Mouse (Mus musculus): Measurements from ENCODE around the gene Hcn2. TPM values are rescaled to one million over a fixed set of nuclear protein-coding genes. Genes with fewer than 3 reads are reported as not detected.

Gene Hcn2
- polyA plus RNA-seq, 1 experiment from 2014 or later: 0.22 TPM

DNA sequence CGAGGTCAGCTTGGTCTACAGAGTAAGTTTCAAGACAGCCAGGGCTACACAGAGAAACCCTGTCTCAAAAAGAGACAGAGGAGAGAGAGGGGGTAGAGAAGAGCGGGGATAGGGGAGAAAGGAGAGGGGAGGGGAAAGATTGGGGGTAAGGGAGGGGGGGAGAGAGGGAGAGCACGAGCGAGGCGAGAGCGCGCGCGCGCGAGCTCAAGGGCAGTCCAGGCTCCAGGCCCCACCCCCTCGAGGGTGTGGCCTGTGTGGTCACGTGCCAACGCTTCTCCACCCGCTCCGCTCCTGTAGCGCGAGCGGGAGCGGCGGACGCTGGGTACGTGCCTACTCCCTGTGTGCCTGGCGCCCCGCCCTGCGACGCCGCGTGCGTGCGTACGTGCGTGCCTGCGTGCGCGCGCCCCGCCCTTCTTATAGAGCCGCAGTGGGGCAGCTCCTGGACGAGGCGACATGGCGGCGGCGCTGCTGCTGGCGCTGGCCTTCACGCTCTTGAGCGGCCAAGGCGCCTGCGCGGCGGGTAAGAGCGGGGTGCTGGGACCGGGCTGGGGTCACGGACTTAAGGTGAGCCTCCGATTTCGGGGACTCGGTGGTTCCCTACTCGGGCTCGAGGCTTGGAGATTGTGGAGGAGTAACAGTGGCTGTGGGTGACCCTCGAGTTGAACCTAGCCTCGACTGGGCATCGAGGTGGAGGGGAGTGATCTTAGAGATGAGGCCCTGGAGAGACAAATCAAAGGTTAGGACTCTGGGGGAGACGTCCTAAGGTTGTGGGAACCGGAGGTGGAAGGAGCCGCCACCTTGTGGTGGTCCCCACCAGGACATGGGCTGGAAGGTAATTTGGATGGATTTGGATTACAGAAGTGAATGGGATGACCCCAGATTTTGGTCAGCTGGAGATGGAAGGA, 12.1 kb upstream of the Hcn2 start, which contains the start of gene Bsg:
Gene Bsg, plus strand, starts transcription at position 427 of the 905 bp plus-strand sequence.
- no peaks in the 10 kb centered on the region for H3K27me3 ChIP-seq (ENCODE audit: control insufficient read depth, insufficient read depth, low read length)
- H3K27ac ChIP-seq (ENCODE audit: low read depth, low read length): peak within 1 kb of the TSS; percentile 8; the same call in 1 of the 2 replicates
- ATAC-seq (ENCODE audit: low FRiP score): peak; percentile 97
- DNase-seq (ENCODE audit: low spot score, missing footprints): peak; percentile 100
- peaks cover 4% of the 10 kb centered on the region; the same call in 1 of the 2 replicates for H3K36me3 ChIP-seq (ENCODE audit: control insufficient read depth, insufficient read depth, low read length)
- H3K4me3 ChIP-seq (ENCODE audit: low read depth, low read length): peak within 1 kb of the TSS; percentile 52
- 2% methylated on average over 47 of the region's 65 CpGs for WGBS
- peak within 1 kb of the TSS; percentile 72 for H3K9ac ChIP-seq (ENCODE audit: low read length)
- peaks cover 21% of the 10 kb centered on the region for H3K4me1 ChIP-seq (ENCODE audit: control insufficient read depth, insufficient read depth, low read length)
- peak within 1 kb of the TSS; percentile 99 for H3K4me2 ChIP-seq
- H3K9me3 ChIP-seq (ENCODE audit: control insufficient read depth, low read length): no peaks in the 10 kb centered on the region

DNA sequence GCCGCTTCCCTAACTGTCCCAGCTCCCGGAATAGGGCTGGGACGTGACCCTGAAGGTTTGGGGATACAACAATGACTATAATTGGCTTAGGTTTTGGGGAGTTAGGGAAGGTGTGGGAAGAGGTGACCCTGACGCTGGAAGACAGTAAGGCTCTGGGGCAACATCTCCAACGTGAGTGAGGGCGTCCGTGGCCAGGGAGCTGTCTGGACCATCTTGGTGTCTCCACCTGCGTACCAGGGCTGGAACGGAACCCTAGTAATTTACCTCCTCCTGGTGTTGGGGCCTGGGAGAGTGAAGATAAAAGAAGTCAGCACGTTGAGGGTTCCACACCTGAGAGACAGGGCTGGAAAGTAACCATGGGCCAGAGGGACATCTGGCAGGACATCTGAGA, 11.5 kb upstream of the Hcn2 start:
- H3K27ac ChIP-seq (ENCODE audit: low read depth, low read length): peak overlapping the region; percentile 8; the same call in 1 of the 2 replicates
- peak overlapping the region; percentile 52 for H3K4me3 ChIP-seq (ENCODE audit: low read depth, low read length)
- H3K4me1 ChIP-seq (ENCODE audit: control insufficient read depth, insufficient read depth, low read length): peaks cover 21% of the 10 kb centered on the region
- no peaks in the 10 kb centered on the region for H3K27me3 ChIP-seq (ENCODE audit: control insufficient read depth, insufficient read depth, low read length)
- peak overlapping the region; percentile 72 for H3K9ac ChIP-seq (ENCODE audit: low read length)
- ATAC-seq (ENCODE audit: low FRiP score) (0 out of 2 replicates have a peak, but pooled peaks have one; percentile 0), DNase-seq (ENCODE audit: low spot score, missing footprints) (no peak)
- no peaks in the 10 kb centered on the region for H3K9me3 ChIP-seq (ENCODE audit: control insufficient read depth, low read length)
- H3K4me2 ChIP-seq: peak overlapping the region; percentile 99
- peaks cover 6% of the 10 kb centered on the region; the same call in 1 of the 2 replicates for H3K36me3 ChIP-seq (ENCODE audit: control insufficient read depth, insufficient read depth, low read length)
- WGBS: 6% methylated on average over 10 of the region's 10 CpGs

DNA sequence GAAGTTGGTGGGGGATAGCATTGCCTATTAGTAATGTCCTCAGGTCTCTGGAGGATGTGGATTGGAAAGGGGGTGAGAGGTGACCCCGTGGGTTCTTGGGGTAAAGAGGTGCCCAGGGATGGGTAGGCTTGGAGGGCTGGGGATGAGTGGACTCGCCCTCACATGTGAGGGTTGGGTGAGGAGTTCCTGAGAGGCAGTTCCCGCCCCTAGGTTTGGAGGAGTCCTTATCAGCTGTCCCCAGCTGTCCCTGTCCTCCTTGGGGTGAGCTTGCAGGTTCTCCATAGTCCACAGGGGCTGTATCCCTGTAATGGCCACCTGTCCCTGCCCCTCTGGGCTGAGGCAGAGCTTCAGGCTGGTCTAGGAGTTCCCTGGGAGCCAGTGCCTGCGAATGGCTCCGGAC, 10.5 kb upstream of the Hcn2 start:
- Histone ChIP-seq H3K4me2 (peak overlapping the region; percentile 99), H3K27ac (ENCODE audit: low read depth, low read length) (no peak overlapping the region), H3K27me3 (ENCODE audit: control insufficient read depth, insufficient read depth, low read length) (no peaks in the 10 kb centered on the region), H3K36me3 (ENCODE audit: control insufficient read depth, insufficient read depth, low read length) (peaks cover 12% of the 10 kb centered on the region), H3K4me3 (ENCODE audit: low read depth, low read length) (peak overlapping the region; percentile 52; the same call in 1 of the 2 replicates), H3K9me3 (ENCODE audit: control insufficient read depth, low read length) (no peaks in the 10 kb centered on the region), H3K9ac (ENCODE audit: low read length) (peak overlapping the region; percentile 72), H3K4me1 (ENCODE audit: control insufficient read depth, insufficient read depth, low read length) (peaks cover 21% of the 10 kb centered on the region)
- DNase-seq (ENCODE audit: low spot score, missing footprints) (no peak), ATAC-seq (ENCODE audit: low FRiP score) (no peak)
- WGBS: 74% methylated on average over 5 of the region's 5 CpGs

DNA sequence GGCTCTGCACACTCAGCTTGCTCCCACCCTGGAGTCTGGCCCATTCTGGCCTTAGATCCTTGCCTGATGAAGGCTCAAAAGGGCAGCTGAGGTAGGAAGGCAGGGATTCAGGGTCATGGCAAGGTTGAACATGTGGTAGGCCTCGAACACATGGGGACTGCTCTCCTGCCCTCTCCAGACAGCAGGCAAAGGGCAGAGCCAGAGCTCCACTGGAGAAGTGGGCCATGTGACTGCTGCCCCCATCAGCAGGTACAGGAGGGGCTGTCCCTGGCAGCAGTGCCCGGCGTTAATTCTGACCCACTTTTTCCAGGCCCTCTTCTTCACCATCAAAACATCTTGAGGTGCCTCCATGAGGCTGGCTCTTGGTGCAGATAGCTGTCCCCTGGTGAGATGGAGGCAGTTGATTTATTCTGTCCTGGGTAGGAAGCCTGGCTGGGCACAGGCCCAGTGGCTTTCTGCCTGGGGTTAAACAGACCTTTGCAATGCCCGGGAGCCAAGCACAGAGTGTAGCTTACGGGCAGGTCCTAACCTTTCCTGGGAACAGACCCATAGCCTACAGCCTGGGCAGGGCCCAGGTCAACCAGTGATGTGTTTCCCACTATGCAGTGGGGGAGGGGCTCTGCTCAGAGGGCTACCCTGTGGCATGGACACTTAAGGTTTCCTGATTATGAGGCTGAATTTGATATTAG, 9.9 kb upstream of the Hcn2 start:
- DNase-seq (ENCODE audit: low spot score, missing footprints): no peak
- peaks cover 21% of the 10 kb centered on the region for H3K4me1 ChIP-seq (ENCODE audit: control insufficient read depth, insufficient read depth, low read length)
- H3K4me3 ChIP-seq (ENCODE audit: low read depth, low read length): peak overlapping the region; percentile 7; the same call in 1 of the 2 replicates
- no peak for ATAC-seq (ENCODE audit: low FRiP score)
- no peaks in the 10 kb centered on the region for H3K9me3 ChIP-seq (ENCODE audit: control insufficient read depth, low read length)
- 90% methylated on average over 5 of the region's 5 CpGs for WGBS
- H3K27ac ChIP-seq (ENCODE audit: low read depth, low read length): no peak overlapping the region
- peak overlapping the region; percentile 99 for H3K4me2 ChIP-seq
- no peaks in the 10 kb centered on the region for H3K27me3 ChIP-seq (ENCODE audit: control insufficient read depth, insufficient read depth, low read length)
- peaks cover 17% of the 10 kb centered on the region for H3K36me3 ChIP-seq (ENCODE audit: control insufficient read depth, insufficient read depth, low read length)
- no peak overlapping the region; the same call in 1 of the 2 replicates for H3K9ac ChIP-seq (ENCODE audit: low read length)

DNA sequence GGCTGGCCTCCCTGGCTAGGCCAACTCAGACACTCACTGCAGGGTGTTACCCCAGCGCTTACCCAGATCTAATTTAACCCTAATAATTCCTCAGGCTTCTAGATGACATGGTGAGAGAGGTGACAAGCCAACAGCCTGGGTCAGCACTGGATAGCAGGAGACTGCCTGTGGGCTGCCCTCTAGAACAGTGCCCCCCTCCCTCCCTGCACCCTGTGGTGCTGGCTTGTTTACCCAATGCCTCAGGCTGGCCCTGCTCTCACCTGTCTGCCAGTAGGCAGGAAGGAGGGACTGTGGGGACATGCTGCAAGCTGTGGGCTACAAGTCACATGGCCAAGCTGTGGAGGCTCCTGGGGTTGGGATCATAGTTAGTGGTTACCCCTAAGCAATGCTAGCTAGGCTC, 9.3 kb upstream of the Hcn2 start:
- ATAC-seq (ENCODE audit: low FRiP score): no peak
- no peak overlapping the region for H3K27ac ChIP-seq (ENCODE audit: low read depth, low read length)
- H3K9ac ChIP-seq (ENCODE audit: low read length): no peak overlapping the region; the same call in 1 of the 2 replicates
- no peaks in the 10 kb centered on the region for H3K27me3 ChIP-seq (ENCODE audit: control insufficient read depth, insufficient read depth, low read length)
- no peak for DNase-seq (ENCODE audit: low spot score, missing footprints)
- H3K4me1 ChIP-seq (ENCODE audit: control insufficient read depth, insufficient read depth, low read length): peaks cover 21% of the 10 kb centered on the region
- H3K4me2 ChIP-seq: peak overlapping the region; percentile 99; the same call in 1 of the 2 replicates
- no peaks in the 10 kb centered on the region for H3K9me3 ChIP-seq (ENCODE audit: control insufficient read depth, low read length)
- H3K4me3 ChIP-seq (ENCODE audit: low read depth, low read length): no peak overlapping the region
- H3K36me3 ChIP-seq (ENCODE audit: control insufficient read depth, insufficient read depth, low read length): peaks cover 21% of the 10 kb centered on the region
- 71% methylated on average over 1 of the region's 1 CpGs for WGBS

DNA sequence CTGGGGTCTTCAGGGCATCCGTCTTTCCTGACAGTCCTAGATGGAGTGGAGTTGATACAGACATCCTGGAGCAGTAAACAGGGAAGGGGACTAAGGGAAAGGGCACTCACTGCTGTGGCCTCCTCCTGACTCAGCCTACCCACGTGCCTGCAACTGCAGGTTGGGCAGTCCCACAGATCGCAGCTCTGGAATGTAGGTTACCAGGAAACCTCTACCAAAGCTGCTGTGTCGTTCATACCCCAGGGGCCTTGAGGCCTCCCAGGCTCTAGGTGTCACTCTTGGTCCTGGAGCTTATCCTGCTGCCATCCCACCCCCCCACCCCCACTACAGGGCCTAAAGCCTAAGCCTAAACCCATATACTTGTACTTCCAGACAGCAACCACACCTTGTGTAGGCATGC, 8.7 kb upstream of the Hcn2 start:
- H3K36me3 ChIP-seq (ENCODE audit: control insufficient read depth, insufficient read depth, low read length): peaks cover 21% of the 10 kb centered on the region
- 67% methylated on average over 4 of the region's 4 CpGs for WGBS
- H3K4me3 ChIP-seq (ENCODE audit: low read depth, low read length): no peak overlapping the region
- ATAC-seq (ENCODE audit: low FRiP score): no peak
- DNase-seq (ENCODE audit: low spot score, missing footprints): no peak
- no peaks in the 10 kb centered on the region for H3K9me3 ChIP-seq (ENCODE audit: control insufficient read depth, low read length)
- no peak overlapping the region for H3K4me2 ChIP-seq
- H3K27me3 ChIP-seq (ENCODE audit: control insufficient read depth, insufficient read depth, low read length): no peaks in the 10 kb centered on the region
- no peak overlapping the region for H3K9ac ChIP-seq (ENCODE audit: low read length)
- no peak overlapping the region for H3K27ac ChIP-seq (ENCODE audit: low read depth, low read length)
- peaks cover 21% of the 10 kb centered on the region for H3K4me1 ChIP-seq (ENCODE audit: control insufficient read depth, insufficient read depth, low read length)

DNA sequence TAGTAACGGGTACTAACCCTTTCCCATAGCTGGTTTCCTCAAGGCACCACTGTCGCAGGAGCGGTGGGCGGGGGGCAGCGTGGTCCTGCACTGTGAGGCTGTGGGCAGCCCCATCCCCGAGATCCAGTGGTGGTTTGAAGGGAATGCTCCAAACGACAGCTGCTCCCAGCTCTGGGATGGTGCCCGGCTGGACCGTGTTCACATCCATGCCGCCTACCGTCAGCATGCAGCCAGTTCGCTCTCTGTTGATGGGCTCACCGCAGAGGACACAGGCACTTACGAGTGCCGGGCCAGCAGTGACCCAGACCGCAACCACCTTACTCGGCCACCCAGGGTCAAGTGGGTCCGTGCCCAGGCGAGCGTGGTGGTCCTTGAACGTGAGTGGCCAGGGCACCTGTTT, 7.8 kb upstream of the Hcn2 start:
- peaks cover 21% of the 10 kb centered on the region for H3K36me3 ChIP-seq (ENCODE audit: control insufficient read depth, insufficient read depth, low read length)
- 90% methylated on average over 21 of the region's 21 CpGs for WGBS
- H3K9ac ChIP-seq (ENCODE audit: low read length): no peak overlapping the region

DNA sequence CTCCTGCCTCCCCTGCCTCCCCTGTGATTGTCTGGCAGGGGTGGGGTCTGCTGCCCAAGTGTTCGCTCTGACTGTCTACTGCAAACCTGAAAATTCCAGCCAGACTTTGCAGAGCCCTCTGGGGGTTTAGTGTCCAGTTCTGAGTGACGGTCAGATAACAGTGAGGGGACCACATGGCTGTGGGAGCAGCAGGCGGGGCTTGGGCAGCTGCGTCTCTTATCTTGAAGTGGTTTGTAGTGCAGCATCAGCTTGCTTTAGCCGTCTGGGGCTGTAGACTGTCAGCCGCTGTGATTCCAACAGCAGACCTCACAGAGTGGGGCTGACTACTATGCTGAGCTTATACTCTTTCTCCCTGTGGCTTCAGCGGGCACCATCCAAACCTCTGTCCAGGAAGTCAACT, 7.1 kb upstream of the Hcn2 start:
- Histone ChIP-seq H3K9ac (ENCODE audit: low read length) (no peak overlapping the region), H3K4me2 (no peak overlapping the region), H3K27me3 (ENCODE audit: control insufficient read depth, insufficient read depth, low read length) (no peaks in the 10 kb centered on the region; the same call in 1 of the 2 replicates), H3K27ac (ENCODE audit: low read depth, low read length) (no peak overlapping the region), H3K9me3 (ENCODE audit: control insufficient read depth, low read length) (no peaks in the 10 kb centered on the region), H3K4me1 (ENCODE audit: control insufficient read depth, insufficient read depth, low read length) (peaks cover 21% of the 10 kb centered on the region), H3K4me3 (ENCODE audit: low read depth, low read length) (no peak overlapping the region), H3K36me3 (ENCODE audit: control insufficient read depth, insufficient read depth, low read length) (peaks cover 21% of the 10 kb centered on the region)
- ATAC-seq (ENCODE audit: low FRiP score): no peak
- no peak for DNase-seq (ENCODE audit: low spot score, missing footprints)
- 84% methylated on average over 7 of the region's 7 CpGs for WGBS

More for the DNA sequence above, 7.8 kb upstream of the Hcn2 start:
- peaks cover 21% of the 10 kb centered on the region for H3K4me1 ChIP-seq (ENCODE audit: control insufficient read depth, insufficient read depth, low read length)
- no peaks in the 10 kb centered on the region for H3K9me3 ChIP-seq (ENCODE audit: control insufficient read depth, low read length)
- H3K27ac ChIP-seq (ENCODE audit: low read depth, low read length): no peak overlapping the region
- H3K27me3 ChIP-seq (ENCODE audit: control insufficient read depth, insufficient read depth, low read length): no peaks in the 10 kb centered on the region
- H3K4me2 ChIP-seq: no peak overlapping the region
- DNase-seq (ENCODE audit: low spot score, missing footprints): no peak
- no peak for ATAC-seq (ENCODE audit: low FRiP score)
- H3K4me3 ChIP-seq (ENCODE audit: low read depth, low read length): no peak overlapping the region

Data from midbrain, embryonic 11.5 days (tissue).